Mouse (Mus musculus): ENCODE data around the gene Tjp1. TPM values are rescaled to one million over a fixed set of nuclear protein-coding genes. Genes with fewer than 3 reads are reported as not detected.

Tjp1 gene
- polyA plus RNA-seq, 2 experiments = 1.9 to 4.9 TPM

- peaks cover 0 to 3% of the 10 kb centered on the region in 2 experiments; a peak in 1 of 4 replicates for H3K4me1 ChIP-seq (replicated peaks; ENCODE audit: control insufficient read depth in 2 of 2, insufficient read depth in 2 of 2, low read length in 1 of 2)
- no peak for TF ChIP-seq CTCF (IDR thresholded peaks at IDR 0.05; ENCODE audit: low read depth)
- no peak for TF ChIP-seq EP300 (IDR thresholded peaks at IDR 0.05; ENCODE audit: low read depth)
- H3K4me2 ChIP-seq (ENCODE audit: low read depth) = no peak overlapping the region
- 66% methylated on average over 8 of the region's 8 CpGs for WGBS (ENCODE audit: insufficient replicate concordance)
- H3K9ac ChIP-seq (replicated peaks) = no peak overlapping the region
- no peaks in the 10 kb centered on the region; the same call in 1 of the 2 replicates for H3K27me3 ChIP-seq (ENCODE audit: control insufficient read depth, insufficient read depth, low read length)
- no peaks in the 10 kb centered on the region for H3K36me3 ChIP-seq (replicated peaks; ENCODE audit: control insufficient read depth, insufficient read depth, low read depth)
- ATAC-seq (ENCODE audit: insufficient read depth) = no peak
- no peak overlapping the region for H3K4me3 ChIP-seq (ENCODE audit: insufficient read depth in 1 of 2, low read depth in 2 of 2, low read length in 2 of 2)
- DNase-seq (ENCODE audit: low read depth in 3 of 3, low spot score in 3 of 3) = no peak
- no peaks in the 10 kb centered on the region for H3K9me3 ChIP-seq (ENCODE audit: control insufficient read depth, low read length)
- H3K27ac ChIP-seq = no peak overlapping the region
Observed at GRCm38 (mm10) chr7:65359774-65360173, 167.8 kb downstream of the Tjp1 start.

- H3K4me1 ChIP-seq (replicated peaks; ENCODE audit: control insufficient read depth in 2 of 2, insufficient read depth in 2 of 2, low read length in 1 of 2) = peaks cover 0 to 3% of the 10 kb centered on the region in 2 experiments; a peak in 1 of 4 replicates
- no peaks in the 10 kb centered on the region for H3K36me3 ChIP-seq (replicated peaks; ENCODE audit: control insufficient read depth, insufficient read depth, low read depth)
- no peaks in the 10 kb centered on the region; the same call in 1 of the 2 replicates for H3K27me3 ChIP-seq (ENCODE audit: control insufficient read depth, insufficient read depth, low read length)
- no peak for DNase-seq (ENCODE audit: low read depth in 3 of 3, low spot score in 3 of 3)
- H3K9me3 ChIP-seq (ENCODE audit: control insufficient read depth, low read length) = no peaks in the 10 kb centered on the region
- WGBS (ENCODE audit: insufficient replicate concordance) = 43% methylated on average over 1 of the region's 1 CpGs
- no peak overlapping the region for H3K4me2 ChIP-seq (ENCODE audit: low read depth)
- no peak overlapping the region for H3K9ac ChIP-seq (replicated peaks)
- no peak overlapping the region for H3K27ac ChIP-seq
- no peak overlapping the region for H3K4me3 ChIP-seq (ENCODE audit: insufficient read depth in 1 of 2, low read depth in 2 of 2, low read length in 2 of 2)
- TF ChIP-seq CTCF (IDR thresholded peaks at IDR 0.05; ENCODE audit: low read depth) (no peak), EP300 (IDR thresholded peaks at IDR 0.05; ENCODE audit: low read depth) (no peak)
- no peak for ATAC-seq (ENCODE audit: insufficient read depth)
Observed at GRCm38 (mm10) chr7:65357538-65357937, 170.0 kb downstream of the Tjp1 start.

- WGBS (ENCODE audit: insufficient replicate concordance) = 31% methylated on average over 1 of the region's 1 CpGs
- no peak overlapping the region for H3K9ac ChIP-seq (replicated peaks)
- H3K27me3 ChIP-seq (ENCODE audit: control insufficient read depth, insufficient read depth, low read length) = no peaks in the 10 kb centered on the region; the same call in 1 of the 2 replicates
- DNase-seq (ENCODE audit: low read depth in 3 of 3, low spot score in 3 of 3) (no peak), ATAC-seq (ENCODE audit: insufficient read depth) (no peak)
- H3K4me3 ChIP-seq (ENCODE audit: insufficient read depth in 1 of 2, low read depth in 2 of 2, low read length in 2 of 2) = no peak overlapping the region
- no peaks in the 10 kb centered on the region for H3K36me3 ChIP-seq (replicated peaks; ENCODE audit: control insufficient read depth, insufficient read depth, low read depth)
- H3K27ac ChIP-seq = no peak overlapping the region
- H3K4me2 ChIP-seq (ENCODE audit: low read depth) = no peak overlapping the region
- no peak for TF ChIP-seq EP300 (IDR thresholded peaks at IDR 0.05; ENCODE audit: low read depth)
- TF ChIP-seq CTCF (IDR thresholded peaks at IDR 0.05; ENCODE audit: low read depth) = no peak
- H3K4me1 ChIP-seq (replicated peaks; ENCODE audit: control insufficient read depth in 2 of 2, insufficient read depth in 2 of 2, low read length in 1 of 2) = peaks cover 0 to 3% of the 10 kb centered on the region in 2 experiments; a peak in 1 of 4 replicates
- no peaks in the 10 kb centered on the region for H3K9me3 ChIP-seq (ENCODE audit: control insufficient read depth, low read length)
Observed at GRCm38 (mm10) chr7:65356204-65356603, 171.4 kb downstream of the Tjp1 start.

- Histone ChIP-seq H3K4me2 (ENCODE audit: low read depth) (no peak overlapping the region), H3K4me3 (ENCODE audit: insufficient read depth in 1 of 2, low read depth in 2 of 2, low read length in 2 of 2) (no peak overlapping the region), H3K4me1 (replicated peaks; ENCODE audit: control insufficient read depth in 2 of 2, insufficient read depth in 2 of 2, low read length in 1 of 2) (peaks cover 0 to 2% of the 10 kb centered on the region in 2 experiments; a peak in 1 of 4 replicates), H3K9ac (replicated peaks) (no peak overlapping the region), H3K27ac (no peak overlapping the region), H3K36me3 (replicated peaks; ENCODE audit: control insufficient read depth, insufficient read depth, low read depth) (no peaks in the 10 kb centered on the region), H3K27me3 (ENCODE audit: control insufficient read depth, insufficient read depth, low read length) (no peaks in the 10 kb centered on the region), H3K9me3 (ENCODE audit: control insufficient read depth, low read length) (no peaks in the 10 kb centered on the region)
- DNase-seq (ENCODE audit: low read depth in 3 of 3, low spot score in 3 of 3) (no peak), ATAC-seq (ENCODE audit: insufficient read depth) (no peak)
- TF ChIP-seq EP300 (IDR thresholded peaks at IDR 0.05; ENCODE audit: low read depth) (no peak), CTCF (IDR thresholded peaks at IDR 0.05; ENCODE audit: low read depth) (no peak)
- 8% methylated on average over 2 of the region's 2 CpGs for WGBS (ENCODE audit: insufficient replicate concordance)
Observed at GRCm38 (mm10) chr7:65354908-65355307, 172.7 kb downstream of the Tjp1 start.

- H3K9me3 ChIP-seq (ENCODE audit: control insufficient read depth, low read length) = no peaks in the 10 kb centered on the region
- H3K36me3 ChIP-seq (replicated peaks; ENCODE audit: control insufficient read depth, insufficient read depth, low read depth) = no peaks in the 10 kb centered on the region
- no peaks in the 10 kb centered on the region for H3K4me1 ChIP-seq (replicated peaks; ENCODE audit: control insufficient read depth in 2 of 2, insufficient read depth in 2 of 2, low read length in 1 of 2)
- H3K4me3 ChIP-seq (ENCODE audit: insufficient read depth in 1 of 2, low read depth in 2 of 2, low read length in 2 of 2) = no peak overlapping the region
- WGBS (ENCODE audit: insufficient replicate concordance) = 72% methylated on average over 4 of the region's 4 CpGs
- ATAC-seq (ENCODE audit: insufficient read depth) = no peak
- no peaks in the 10 kb centered on the region for H3K27me3 ChIP-seq (ENCODE audit: control insufficient read depth, insufficient read depth, low read length)
- H3K27ac ChIP-seq = no peak overlapping the region
- TF ChIP-seq CTCF (IDR thresholded peaks at IDR 0.05; ENCODE audit: low read depth) (no peak), EP300 (IDR thresholded peaks at IDR 0.05; ENCODE audit: low read depth) (no peak)
- no peak for DNase-seq (ENCODE audit: low read depth in 3 of 3, low spot score in 3 of 3)
- no peak overlapping the region for H3K4me2 ChIP-seq (ENCODE audit: low read depth)
- H3K9ac ChIP-seq (replicated peaks) = no peak overlapping the region
Observed at GRCm38 (mm10) chr7:65350348-65351079, 177.1 kb downstream of the Tjp1 start.
